8 mouse cellular contexts compared by ENCODE assay signal in genomic region chr6:67102541-67103134, GRCm38 (mm10).
DNase-seq lines count a peak whose midpoint lies in the region; ATAC-seq and TF ChIP-seq lines count a peak whose summit lies in the region.

No protein-coding gene starts in this region.

- H3K36me3 ChIP-seq in hindbrain, embryonic 14.5 days (replicated peaks; ENCODE audit: control insufficient read depth, insufficient read depth) = no peaks in the 10 kb centered on the region
- no peaks in the 10 kb centered on the region for H3K36me3 ChIP-seq in hindbrain, embryonic 12.5 days
- H3K36me3 ChIP-seq in heart, embryonic 11.5 days (ENCODE audit: control insufficient read depth, insufficient read depth, low read length) = no peaks in the 10 kb centered on the region

- no peak for TF ChIP-seq POLR2A in lung, adult 2 months (IDR thresholded peaks at IDR 0.05; ENCODE audit: borderline replicate concordance, extremely low read depth, low read depth, low read length)

- no peaks in the 10 kb centered on the region for H3K4me1 ChIP-seq in hindbrain, embryonic 14.5 days (replicated peaks; ENCODE audit: control insufficient read depth, insufficient read depth, low read length)
- H3K4me1 ChIP-seq in hindbrain, embryonic 12.5 days = peaks cover 3% of the 10 kb centered on the region; the same call in 1 of the 2 replicates
- H3K4me1 ChIP-seq in heart, embryonic 11.5 days (ENCODE audit: control insufficient read depth, insufficient read depth, low read length) = no peaks in the 10 kb centered on the region
- H3K4me1 ChIP-seq in lung, adult 2 months (ENCODE audit: control insufficient read depth, insufficient read depth, low read length) = peaks cover 7% of the 10 kb centered on the region

- no peaks in the 10 kb centered on the region for H3K9me3 ChIP-seq in hindbrain, embryonic 14.5 days (ENCODE audit: control insufficient read depth, low read length)
- H3K9me3 ChIP-seq in hindbrain, embryonic 12.5 days (replicated peaks) = no peaks in the 10 kb centered on the region
- no peaks in the 10 kb centered on the region for H3K9me3 ChIP-seq in heart, embryonic 11.5 days (replicated peaks; ENCODE audit: control insufficient read depth, low read length)

- no peak overlapping the region for H3K4me2 ChIP-seq in hindbrain, embryonic 14.5 days (replicated peaks)
- no peak overlapping the region for H3K4me2 ChIP-seq in hindbrain, embryonic 12.5 days (replicated peaks)
- no peak overlapping the region for H3K4me2 ChIP-seq in heart, embryonic 11.5 days

- DNase-seq in hindbrain, embryonic 14.5 days (ENCODE audit: low spot score) = no peak
- peak; percentile 40 to 44 for DNase-seq in cerebellum, adult 18-20 months
- DNase-seq in kidney, postnatal 14 days = peak; percentile 82
- DNase-seq in lung, adult 2 months = peak; percentile 38
- DNase-seq in right cerebral cortex, postnatal 36 days (ENCODE audit: low spot score in 2 of 2) = peak; percentile 13 to 15
- DNase-seq in thymus, postnatal 4 days = no peak

- H3K27me3 ChIP-seq in hindbrain, embryonic 14.5 days (ENCODE audit: control insufficient read depth, insufficient read depth, low read length) = no peaks in the 10 kb centered on the region
- no peaks in the 10 kb centered on the region for H3K27me3 ChIP-seq in hindbrain, embryonic 12.5 days
- no peaks in the 10 kb centered on the region for H3K27me3 ChIP-seq in heart, embryonic 11.5 days (ENCODE audit: control insufficient read depth, insufficient read depth, low read length)

- TF ChIP-seq CTCF in lung, adult 2 months (IDR thresholded peaks at IDR 0.05; ENCODE audit: insufficient read depth, low read length) = no peak

- no peak overlapping the region for H3K4me3 ChIP-seq in hindbrain, embryonic 14.5 days (replicated peaks; ENCODE audit: low read length)
- H3K4me3 ChIP-seq in hindbrain, embryonic 12.5 days = no peak overlapping the region
- H3K4me3 ChIP-seq in heart, embryonic 11.5 days (ENCODE audit: low read depth, low read length) = no peak overlapping the region
- no peak overlapping the region for H3K4me3 ChIP-seq in lung, adult 2 months (replicated peaks; ENCODE audit: extremely low read depth, low read depth, low read length)

- H3K27ac ChIP-seq in hindbrain, embryonic 14.5 days = no peak overlapping the region
- no peak overlapping the region for H3K27ac ChIP-seq in hindbrain, embryonic 12.5 days
- H3K27ac ChIP-seq in heart, embryonic 11.5 days (ENCODE audit: low read depth, low read length) = no peak overlapping the region

- no peak overlapping the region for H3K9ac ChIP-seq in hindbrain, embryonic 14.5 days
- no peak overlapping the region for H3K9ac ChIP-seq in hindbrain, embryonic 12.5 days
- no peak overlapping the region for H3K9ac ChIP-seq in heart, embryonic 11.5 days (ENCODE audit: low read depth, low read length)

- 58% methylated on average over 11 of the region's 11 CpGs for WGBS in hindbrain, embryonic 14.5 days
- 58% methylated on average over 11 of the region's 11 CpGs for WGBS in hindbrain, embryonic 12.5 days
- WGBS in heart, embryonic 11.5 days (ENCODE audit: insufficient replicate concordance) = 38% methylated on average over 11 of the region's 11 CpGs
- WGBS in lung, adult 2 months = 9% methylated on average over 11 of the region's 11 CpGs

- peak; percentile 59; the same call in 1 of the 2 replicates for ATAC-seq in hindbrain, embryonic 14.5 days (ENCODE audit: low FRiP score)
- no peak for ATAC-seq in hindbrain, embryonic 12.5 days (ENCODE audit: low FRiP score)
- peak; percentile 49; the same call in 1 of the 2 replicates for ATAC-seq in heart, embryonic 11.5 days (replicated peaks; ENCODE audit: insufficient number of reproducible peaks, low FRiP score, low TSS enrichment)

Comparison
In these comparisons a context has a peak if more than half of its experiments do, and no peak if none do; other contexts are left out.
1. DNase-seq: peak in cerebellum, adult 18-20 months (2 of 2), kidney, postnatal 14 days (single experiment), lung, adult 2 months (single experiment) and right cerebral cortex, postnatal 36 days (2 of 2); none in hindbrain, embryonic 14.5 days (single experiment) and thymus, postnatal 4 days (single experiment).